11 mouse cellular contexts compared by ENCODE assay signal in genomic region chr11:94916477-94916876, GRCm38 (mm10). TPM values are rescaled to one million over a fixed set of nuclear protein-coding genes. Genes with fewer than 3 reads are reported as not detected.
DNase-seq lines count a peak whose midpoint lies in the region; ATAC-seq lines count a peak whose summit lies in the region.
"Had no signal": no experiment of that assay in that cellular context is flagged by ENCODE, and none has a peak within 500 bp of the region (broad histone marks: within the 10 kb centered on the region; RNA-seq: fewer than 3 reads in every experiment).

No protein-coding gene starts in this region.

- H3K9me3 ChIP-seq in kidney, embryonic 16.5 days (ENCODE audit: low read length): no peaks in the 10 kb centered on the region
- no peaks in the 10 kb centered on the region for H3K9me3 ChIP-seq in embryonic facial prominence, embryonic 15.5 days (replicated peaks)
- H3K9me3 ChIP-seq in limb, embryonic 15.5 days: no peaks in the 10 kb centered on the region

- peak; percentile 57; the same call in 1 of the 2 replicates for ATAC-seq in kidney, embryonic 16.5 days (ENCODE audit: low FRiP score, low TSS enrichment)
- ATAC-seq in embryonic facial prominence, embryonic 15.5 days (ENCODE audit: insufficient number of reproducible peaks, low FRiP score, low TSS enrichment, low read depth): no peak
- ATAC-seq in limb, embryonic 15.5 days (ENCODE audit: insufficient number of reproducible peaks, low FRiP score, low TSS enrichment, low read depth): 0 out of 2 replicates have a peak, but pooled peaks have one; percentile 16
- no peak for ATAC-seq in cerebellum, adult (ENCODE audit: insufficient number of reproducible peaks, low FRiP score, low TSS enrichment)

- H3K27ac ChIP-seq in kidney, embryonic 16.5 days (ENCODE audit: low read length): no peak overlapping the region
- peak overlapping the region; percentile 71 for H3K27ac ChIP-seq in embryonic facial prominence, embryonic 15.5 days (replicated peaks)
- peak overlapping the region; percentile 86 for H3K27ac ChIP-seq in limb, embryonic 15.5 days

- no peaks in the 10 kb centered on the region for H3K27me3 ChIP-seq in kidney, embryonic 16.5 days (ENCODE audit: insufficient read depth, low read length)
- H3K27me3 ChIP-seq in embryonic facial prominence, embryonic 15.5 days: no peaks in the 10 kb centered on the region
- no peaks in the 10 kb centered on the region for H3K27me3 ChIP-seq in limb, embryonic 15.5 days

- H3K4me1 ChIP-seq in kidney, embryonic 16.5 days (ENCODE audit: insufficient read depth, low read length): peaks cover 14% of the 10 kb centered on the region
- H3K4me1 ChIP-seq in embryonic facial prominence, embryonic 15.5 days: peaks cover 37% of the 10 kb centered on the region
- peaks cover 51% of the 10 kb centered on the region for H3K4me1 ChIP-seq in limb, embryonic 15.5 days

- DNase-seq in kidney, postnatal 14 days: no peak
- DNase-seq in yolk sac, embryonic 10.5 days (ENCODE audit: low spot score): peak; percentile 36
- no peak for DNase-seq in right cerebral cortex, adult 18-20 months
- DNase-seq: thymus, postnatal 14 days had no signal

- WGBS in kidney, embryonic 16.5 days: 29% methylated on average over 4 of the region's 4 CpGs
- WGBS in embryonic facial prominence, embryonic 15.5 days: 30% methylated on average over 4 of the region's 4 CpGs
- 27% methylated on average over 4 of the region's 4 CpGs for WGBS in limb, embryonic 15.5 days

- no peak overlapping the region for H3K4me2 ChIP-seq in kidney, embryonic 16.5 days (replicated peaks; ENCODE audit: low read depth, low read length)
- no peak overlapping the region for H3K4me2 ChIP-seq in embryonic facial prominence, embryonic 15.5 days (replicated peaks)
- no peak overlapping the region for H3K4me2 ChIP-seq in limb, embryonic 15.5 days

- no peaks in the 10 kb centered on the region for H3K36me3 ChIP-seq in kidney, embryonic 16.5 days (ENCODE audit: insufficient read depth, low read length)
- H3K36me3 ChIP-seq in embryonic facial prominence, embryonic 15.5 days: no peaks in the 10 kb centered on the region
- H3K36me3 ChIP-seq in limb, embryonic 15.5 days: no peaks in the 10 kb centered on the region

- no peak overlapping the region for H3K4me3 ChIP-seq in kidney, embryonic 16.5 days (ENCODE audit: low read length)
- no peak overlapping the region for H3K4me3 ChIP-seq in embryonic facial prominence, embryonic 15.5 days (replicated peaks)
- H3K4me3 ChIP-seq in limb, embryonic 15.5 days: no peak overlapping the region

- H3K9ac ChIP-seq in kidney, embryonic 16.5 days (replicated peaks; ENCODE audit: low read length): no peak overlapping the region
- no peak overlapping the region for H3K9ac ChIP-seq in embryonic facial prominence, embryonic 15.5 days
- no peak overlapping the region for H3K9ac ChIP-seq in limb, embryonic 15.5 days

RNA-seq across cellular contexts. Expression of gene Col1a1, which starts 19.5 kb away (rescaled TPM):
- 869 and 941 TPM in 2 replicates for polyA plus RNA-seq in kidney, embryonic 16.5 days (2015; fragmentation: Nextera tagmentation; extraction: Ambion mirVana)
- 4,177 and 4,242 TPM in 2 replicates for polyA plus RNA-seq in embryonic facial prominence, embryonic 15.5 days (2015; fragmentation: Nextera tagmentation; extraction: Ambion mirVana)
- polyA plus RNA-seq in limb, embryonic 15.5 days (2015; fragmentation: Nextera tagmentation; extraction: Ambion mirVana): 4,882 and 5,832 TPM in 2 replicates

RNA-seq across cellular contexts. Expression of gene Hils1, which starts 50.9 kb away (rescaled TPM):
- polyA plus RNA-seq in kidney, embryonic 16.5 days (2015; fragmentation: Nextera tagmentation; extraction: Ambion mirVana): not detected in 2 replicates
- 0.25 TPM in 1 of 2 replicates, not detected in the other for polyA plus RNA-seq in embryonic facial prominence, embryonic 15.5 days (2015; fragmentation: Nextera tagmentation; extraction: Ambion mirVana)
- 0.42 TPM in 1 of 2 replicates, not detected in the other for polyA plus RNA-seq in limb, embryonic 15.5 days (2015; fragmentation: Nextera tagmentation; extraction: Ambion mirVana)
- polyA plus RNA-seq: cerebellum, adult 2 months; forebrain, embryonic 16.5 days; midbrain, postnatal 0 days had no signal

RNA-seq across cellular contexts. Expression of gene Sgca, which starts 59.6 kb away (rescaled TPM):
- 0.19 and 0.71 TPM in 2 replicates for polyA plus RNA-seq in kidney, embryonic 16.5 days (2015; fragmentation: Nextera tagmentation; extraction: Ambion mirVana)
- polyA plus RNA-seq in embryonic facial prominence, embryonic 15.5 days (2015; fragmentation: Nextera tagmentation; extraction: Ambion mirVana): 11.7 and 14.6 TPM in 2 replicates
- 7.5 and 18.9 TPM in 2 replicates for polyA plus RNA-seq in limb, embryonic 15.5 days (2015; fragmentation: Nextera tagmentation; extraction: Ambion mirVana)

Comparison
In these comparisons a context has a peak if more than half of its experiments do, and no peak if none do; other contexts are left out.
1. ATAC-seq: peak in kidney, embryonic 16.5 days (single experiment) and limb, embryonic 15.5 days (single experiment); none in embryonic facial prominence, embryonic 15.5 days (single experiment) and cerebellum, adult (single experiment).